Mouse (Mus musculus): ENCODE measurements at regions not wholly inside any gene's neighbourhood (a gene's known extent, or its start where the extent isn't known, plus 50 kb on each side); places are given as distances from the start of the nearest gene placed in this dataset.

DNA sequence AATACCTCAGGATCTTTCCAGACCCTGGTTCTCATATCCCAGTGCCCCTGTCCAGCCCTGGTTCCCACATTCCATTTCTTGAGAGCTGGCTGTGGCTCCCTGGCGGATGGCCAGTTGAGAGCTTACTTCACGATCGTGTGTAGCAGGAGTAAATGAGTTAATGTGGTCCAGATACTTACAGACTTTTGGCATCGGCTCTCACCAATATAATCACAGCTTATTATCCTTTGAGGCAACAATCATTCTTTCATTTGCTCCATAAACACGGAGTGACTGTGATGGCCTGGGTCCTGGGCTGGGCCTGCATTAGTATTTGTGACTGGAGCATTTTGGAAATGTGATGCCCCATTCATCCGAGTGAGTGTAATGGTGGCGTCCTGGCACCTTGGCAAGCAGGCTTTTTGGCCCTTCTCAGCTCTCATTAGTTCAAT, 103.5 kb downstream of the Btg1 start:
- H3K4me1 ChIP-seq (ENCODE audit: control insufficient read depth, insufficient read depth, low read length), result peaks cover 10% of the 10 kb centered on the region
- H3K9ac ChIP-seq (ENCODE audit: low read depth, low read length), result no peak overlapping the region
- 64% methylated on average over 7 of the region's 7 CpGs for WGBS (ENCODE audit: insufficient replicate concordance)
- H3K27ac ChIP-seq (ENCODE audit: low read depth, low read length), result no peak overlapping the region
- H3K27me3 ChIP-seq (ENCODE audit: control insufficient read depth, insufficient read depth, low read length), result no peaks in the 10 kb centered on the region
- no peaks in the 10 kb centered on the region for H3K9me3 ChIP-seq (replicated peaks; ENCODE audit: control insufficient read depth, low read length)
- no peaks in the 10 kb centered on the region for H3K36me3 ChIP-seq (ENCODE audit: control insufficient read depth, insufficient read depth, low read length)
- no peak overlapping the region for H3K4me2 ChIP-seq
- ATAC-seq (replicated peaks; ENCODE audit: insufficient number of reproducible peaks, low FRiP score, low TSS enrichment), result no peak
- no peak overlapping the region for H3K4me3 ChIP-seq (ENCODE audit: low read depth, low read length)

DNA sequence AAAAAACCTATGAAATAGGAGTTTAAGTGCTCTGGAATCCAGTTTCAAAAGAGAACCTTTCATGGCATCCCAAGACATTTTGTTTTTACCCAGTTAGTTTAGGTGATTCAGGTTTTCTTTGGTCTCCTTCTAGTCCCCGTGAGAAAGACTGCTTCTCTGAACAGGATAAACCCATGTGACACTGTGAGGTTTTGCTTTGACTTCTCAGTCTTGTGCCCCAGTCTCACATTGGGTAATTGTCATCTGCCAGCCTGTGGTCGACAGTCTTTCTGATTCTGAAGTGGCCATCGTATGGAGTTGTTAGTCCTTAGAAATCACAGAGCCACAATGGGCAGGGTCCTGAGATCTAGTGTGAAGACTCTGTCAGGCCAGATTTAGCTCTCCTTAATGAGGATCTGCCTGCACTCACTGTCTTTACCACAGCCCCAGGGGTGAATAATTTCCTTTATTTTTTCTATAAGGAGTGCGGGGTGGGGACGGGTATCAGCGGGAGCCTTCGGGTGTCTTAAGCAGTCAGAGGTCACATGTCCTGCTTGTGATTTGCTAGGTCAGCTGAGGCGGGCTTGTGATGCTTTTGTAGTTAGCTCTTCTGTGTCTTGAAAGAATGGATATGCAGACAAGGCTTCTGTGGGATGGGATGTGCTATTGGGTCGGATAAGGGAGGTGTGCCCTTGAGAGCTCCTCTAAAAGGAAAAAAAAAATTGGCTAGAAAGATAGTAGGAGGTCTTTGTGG, 104.3 kb downstream of the Btg1 start:
- ATAC-seq (replicated peaks; ENCODE audit: insufficient number of reproducible peaks, low FRiP score, low TSS enrichment), result no peak
- Histone ChIP-seq H3K36me3 (ENCODE audit: control insufficient read depth, insufficient read depth, low read length) (no peaks in the 10 kb centered on the region), H3K9ac (ENCODE audit: low read depth, low read length) (no peak overlapping the region), H3K9me3 (replicated peaks; ENCODE audit: control insufficient read depth, low read length) (no peaks in the 10 kb centered on the region), H3K4me1 (ENCODE audit: control insufficient read depth, insufficient read depth, low read length) (peaks cover 10% of the 10 kb centered on the region), H3K27me3 (ENCODE audit: control insufficient read depth, insufficient read depth, low read length) (no peaks in the 10 kb centered on the region), H3K27ac (ENCODE audit: low read depth, low read length) (no peak overlapping the region), H3K4me2 (no peak overlapping the region), H3K4me3 (ENCODE audit: low read depth, low read length) (no peak overlapping the region)
- WGBS (ENCODE audit: insufficient replicate concordance), result 55% methylated on average over 9 of the region's 9 CpGs

- ATAC-seq (replicated peaks; ENCODE audit: insufficient number of reproducible peaks, low FRiP score, low TSS enrichment), result peak; percentile 90
- peak overlapping the region; percentile 15; the same call in 1 of the 2 replicates for H3K27ac ChIP-seq (ENCODE audit: low read depth, low read length)
Measured at GRCm38 (mm10) chr10:96722491-96722890, 105.7 kb downstream of the Btg1 start.

DNA sequence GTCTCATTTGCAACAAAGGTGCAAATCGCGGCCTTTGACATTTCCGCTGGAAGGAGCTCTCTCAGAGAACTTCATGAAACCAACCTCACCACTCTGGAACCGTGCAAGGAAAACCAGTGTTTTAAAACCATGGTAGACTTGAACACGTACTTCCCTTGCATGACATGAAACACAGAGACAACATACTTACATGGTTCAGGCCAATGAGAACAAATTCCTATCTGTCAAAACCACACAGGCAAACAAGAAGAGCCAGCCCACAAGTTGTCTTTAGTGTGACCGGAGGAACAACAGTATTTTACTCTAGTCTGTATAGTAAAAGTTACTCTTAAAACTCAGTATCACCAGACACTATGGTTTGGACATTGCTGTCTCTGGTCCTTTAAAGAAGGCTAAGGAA, 106.3 kb downstream of the Btg1 start:
- Histone ChIP-seq H3K4me3 (ENCODE audit: low read depth, low read length) (no peak overlapping the region), H3K36me3 (ENCODE audit: control insufficient read depth, insufficient read depth, low read length) (no peaks in the 10 kb centered on the region), H3K9ac (ENCODE audit: low read depth, low read length) (no peak overlapping the region), H3K27me3 (ENCODE audit: control insufficient read depth, insufficient read depth, low read length) (no peaks in the 10 kb centered on the region), H3K9me3 (replicated peaks; ENCODE audit: control insufficient read depth, low read length) (no peaks in the 10 kb centered on the region), H3K27ac (ENCODE audit: low read depth, low read length) (no peak overlapping the region), H3K4me2 (no peak overlapping the region), H3K4me1 (ENCODE audit: control insufficient read depth, insufficient read depth, low read length) (peaks cover 10% of the 10 kb centered on the region)
- no peak for ATAC-seq (replicated peaks; ENCODE audit: insufficient number of reproducible peaks, low FRiP score, low TSS enrichment)
- WGBS (ENCODE audit: insufficient replicate concordance), result 86% methylated on average over 6 of the region's 6 CpGs

More at GRCm38 (mm10) chr10:96722491-96722890, 105.7 kb downstream of the Btg1 start:
- Histone ChIP-seq H3K9me3 (replicated peaks; ENCODE audit: control insufficient read depth, low read length) (no peaks in the 10 kb centered on the region), H3K36me3 (ENCODE audit: control insufficient read depth, insufficient read depth, low read length) (no peaks in the 10 kb centered on the region), H3K4me3 (ENCODE audit: low read depth, low read length) (no peak overlapping the region), H3K4me1 (ENCODE audit: control insufficient read depth, insufficient read depth, low read length) (peaks cover 10% of the 10 kb centered on the region), H3K9ac (ENCODE audit: low read depth, low read length) (no peak overlapping the region), H3K4me2 (no peak overlapping the region; the same call in 1 of the 2 replicates), H3K27me3 (ENCODE audit: control insufficient read depth, insufficient read depth, low read length) (no peaks in the 10 kb centered on the region)
- WGBS (ENCODE audit: insufficient replicate concordance), result 17% methylated on average over 9 of the region's 9 CpGs

- 36% methylated on average over 11 of the region's 11 CpGs for WGBS (ENCODE audit: insufficient replicate concordance)
- Histone ChIP-seq H3K4me1 (ENCODE audit: control insufficient read depth, insufficient read depth, low read length) (peaks cover 10% of the 10 kb centered on the region), H3K27me3 (ENCODE audit: control insufficient read depth, insufficient read depth, low read length) (no peaks in the 10 kb centered on the region), H3K36me3 (ENCODE audit: control insufficient read depth, insufficient read depth, low read length) (no peaks in the 10 kb centered on the region), H3K4me2 (peak overlapping the region; percentile 22), H3K9me3 (replicated peaks; ENCODE audit: control insufficient read depth, low read length) (no peaks in the 10 kb centered on the region), H3K27ac (ENCODE audit: low read depth, low read length) (no peak overlapping the region), H3K4me3 (ENCODE audit: low read depth, low read length) (no peak overlapping the region), H3K9ac (ENCODE audit: low read depth, low read length) (no peak overlapping the region)
- ATAC-seq (replicated peaks; ENCODE audit: insufficient number of reproducible peaks, low FRiP score, low TSS enrichment), result no peak
Measured at GRCm38 (mm10) chr10:96724436-96725175, 107.8 kb downstream of the Btg1 start.

DNA sequence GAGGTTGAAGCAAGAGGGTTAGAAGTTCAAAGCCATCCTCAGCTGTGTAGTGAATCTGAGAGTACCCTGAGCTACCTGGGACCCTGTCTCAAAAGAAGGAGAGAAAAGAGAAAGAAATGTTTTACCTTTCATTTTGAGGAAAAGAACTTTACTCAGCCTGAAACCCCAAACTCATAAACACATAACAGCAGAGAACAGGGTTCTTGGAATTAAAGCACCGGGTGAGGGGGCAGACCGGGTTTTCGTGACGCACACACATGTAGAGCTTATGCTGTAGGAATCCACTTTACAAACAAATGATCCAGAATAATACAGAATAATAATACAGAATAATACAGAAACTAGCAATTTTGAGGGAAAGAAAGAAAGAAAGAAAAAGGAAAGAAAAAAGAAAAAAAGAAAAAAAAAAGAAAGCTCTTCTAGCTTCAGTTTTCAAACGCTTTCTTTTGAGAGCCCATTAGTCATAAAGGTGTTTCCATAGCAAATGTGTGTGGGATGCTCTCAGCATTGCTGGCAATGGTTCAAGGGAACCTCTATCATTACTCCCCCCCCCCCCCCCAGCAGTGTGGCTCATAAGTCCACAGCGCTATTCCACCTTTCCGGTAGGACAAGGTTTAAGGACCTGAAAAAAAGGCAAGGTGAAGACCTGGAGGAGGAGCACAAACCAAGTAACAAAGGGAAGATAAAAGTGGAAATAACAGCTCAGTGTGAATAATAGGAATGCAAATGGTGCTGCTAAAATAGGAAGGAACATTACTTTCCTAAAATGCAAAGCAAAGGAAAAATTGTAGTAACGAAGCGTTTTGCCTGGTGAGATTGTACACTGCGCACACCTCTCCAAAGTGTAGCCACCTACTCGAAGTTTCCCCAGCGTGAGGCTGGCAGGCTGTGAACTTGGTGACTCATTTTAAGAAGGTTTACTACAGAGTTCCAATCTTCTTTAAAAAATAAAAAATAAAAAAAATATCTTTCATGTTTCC, 110.3 kb downstream of the Btg1 start:
- Histone ChIP-seq H3K4me1 (ENCODE audit: control insufficient read depth, insufficient read depth, low read length) (peaks cover 6% of the 10 kb centered on the region; the same call in 1 of the 2 replicates), H3K27ac (ENCODE audit: low read depth, low read length) (no peak overlapping the region), H3K4me3 (ENCODE audit: low read depth, low read length) (no peak overlapping the region), H3K9me3 (replicated peaks; ENCODE audit: control insufficient read depth, low read length) (no peaks in the 10 kb centered on the region), H3K36me3 (ENCODE audit: control insufficient read depth, insufficient read depth, low read length) (no peaks in the 10 kb centered on the region), H3K4me2 (no peak overlapping the region), H3K9ac (ENCODE audit: low read depth, low read length) (no peak overlapping the region), H3K27me3 (ENCODE audit: control insufficient read depth, insufficient read depth, low read length) (no peaks in the 10 kb centered on the region)
- WGBS (ENCODE audit: insufficient replicate concordance), result 87% methylated on average over 12 of the region's 12 CpGs
- no peak for ATAC-seq (replicated peaks; ENCODE audit: insufficient number of reproducible peaks, low FRiP score, low TSS enrichment)

DNA sequence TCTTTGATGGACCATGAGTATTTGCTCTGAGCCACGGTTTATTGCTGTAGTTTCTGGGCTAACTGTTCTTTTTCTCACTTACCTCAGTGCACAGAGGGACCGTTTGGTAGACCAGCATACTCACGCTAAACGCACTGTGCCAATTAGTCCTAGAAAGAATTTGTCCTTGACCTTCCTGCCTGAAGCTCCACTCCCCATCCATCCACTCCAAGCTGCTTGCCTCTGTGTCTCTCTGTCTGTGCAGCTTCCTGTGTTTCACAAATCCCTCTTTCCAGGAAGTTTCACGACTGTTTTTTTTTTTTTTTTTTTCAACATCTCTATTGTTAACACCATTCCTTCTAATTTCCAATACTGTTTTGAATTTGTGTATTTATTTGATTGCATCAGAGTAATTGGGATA, 116.8 kb downstream of the Btg1 start:
- ATAC-seq (replicated peaks; ENCODE audit: insufficient number of reproducible peaks, low FRiP score, low TSS enrichment), result no peak
- Histone ChIP-seq H3K4me2 (no peak overlapping the region), H3K36me3 (ENCODE audit: control insufficient read depth, insufficient read depth, low read length) (no peaks in the 10 kb centered on the region), H3K4me1 (ENCODE audit: control insufficient read depth, insufficient read depth, low read length) (peaks cover 6% of the 10 kb centered on the region; the same call in 1 of the 2 replicates), H3K27me3 (ENCODE audit: control insufficient read depth, insufficient read depth, low read length) (no peaks in the 10 kb centered on the region), H3K27ac (ENCODE audit: low read depth, low read length) (no peak overlapping the region), H3K9me3 (replicated peaks; ENCODE audit: control insufficient read depth, low read length) (no peaks in the 10 kb centered on the region), H3K4me3 (ENCODE audit: low read depth, low read length) (no peak overlapping the region), H3K9ac (ENCODE audit: low read depth, low read length) (no peak overlapping the region)
- WGBS (ENCODE audit: insufficient replicate concordance), result 34% methylated on average over 5 of the region's 5 CpGs

GRCm38 (mm10) chr10:96735146-96735545, 118.3 kb downstream of the Btg1 start:
- WGBS (ENCODE audit: insufficient replicate concordance), result 89% methylated on average over 11 of the region's 11 CpGs

More at GRCm38 (mm10) chr10:96735146-96735545, 118.3 kb downstream of the Btg1 start:
- ATAC-seq (replicated peaks; ENCODE audit: insufficient number of reproducible peaks, low FRiP score, low TSS enrichment), result no peak
- peaks cover 8% of the 10 kb centered on the region; the same call in 1 of the 2 replicates for H3K4me1 ChIP-seq (ENCODE audit: control insufficient read depth, insufficient read depth, low read length)
- no peaks in the 10 kb centered on the region for H3K27me3 ChIP-seq (ENCODE audit: control insufficient read depth, insufficient read depth, low read length)
- no peak overlapping the region for H3K4me2 ChIP-seq
- H3K4me3 ChIP-seq (ENCODE audit: low read depth, low read length), result no peak overlapping the region
- H3K36me3 ChIP-seq (ENCODE audit: control insufficient read depth, insufficient read depth, low read length), result no peaks in the 10 kb centered on the region
- no peak overlapping the region for H3K27ac ChIP-seq (ENCODE audit: low read depth, low read length)
- no peak overlapping the region for H3K9ac ChIP-seq (ENCODE audit: low read depth, low read length)
- H3K9me3 ChIP-seq (replicated peaks; ENCODE audit: control insufficient read depth, low read length), result no peaks in the 10 kb centered on the region

Data from heart, embryonic 11.5 days (tissue).